Mouse (Mus musculus): Measurements from ENCODE around the gene Dohh. TPM values are rescaled to one million over a fixed set of nuclear protein-coding genes. Genes with fewer than 3 reads are reported as not detected.

Dohh gene
- total RNA-seq, 2 experiments from 2014 or later = 82.4 to 88.6 TPM

- intact Hi-C loops (cut with DNase I) = no loop called here
Observed at GRCm38 (mm10) chr10:81356352-81356990, 27.8 kb upstream of the Dohh start.

DNA sequence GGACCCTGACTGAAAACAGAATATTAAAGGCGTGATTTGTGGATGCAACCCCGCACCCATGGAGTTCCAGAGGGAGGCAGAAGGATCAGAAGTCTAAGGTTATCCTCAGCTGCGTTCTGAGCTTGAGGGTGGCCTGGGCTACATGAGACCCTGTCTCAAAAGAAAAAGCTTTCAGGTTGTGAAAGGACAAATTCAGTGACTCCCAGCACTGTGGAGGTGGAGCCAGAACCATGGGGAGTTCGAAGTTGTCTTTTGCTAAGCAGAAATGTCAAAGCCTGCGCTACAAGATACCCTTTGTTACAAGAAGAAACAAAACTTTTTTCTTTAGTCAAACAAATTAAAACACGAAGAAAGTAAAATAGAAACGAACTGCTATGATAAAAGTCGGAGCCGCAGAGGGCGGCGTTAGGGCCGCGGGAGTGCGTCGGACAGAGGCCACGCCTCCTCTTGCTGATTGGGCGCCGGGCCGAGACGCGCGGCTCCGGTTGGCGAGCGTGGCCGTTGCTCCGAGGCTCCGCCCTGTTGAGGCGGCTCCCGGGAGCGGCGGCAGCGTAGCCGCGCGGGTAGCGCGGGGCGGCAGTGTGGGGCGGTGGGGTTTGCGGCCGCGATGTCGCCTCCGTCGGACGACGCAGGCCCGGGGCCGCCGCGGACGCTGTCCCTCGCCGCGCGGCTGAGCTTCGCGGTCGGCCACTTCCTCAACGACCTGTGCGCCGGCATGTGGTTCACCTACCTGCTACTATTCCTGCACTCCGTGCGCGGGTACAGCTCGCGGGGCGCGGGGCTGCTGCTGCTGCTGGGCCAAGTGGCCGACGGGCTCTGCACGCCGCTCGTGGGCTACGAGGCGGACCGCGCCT, 27.0 kb upstream of the Dohh start, which contains the start of gene Mfsd12:
Mfsd12 (plus strand) TSS at position 501 of the 854 bp plus-strand sequence.
- DNase-seq (ENCODE audit: low spot score in 2 of 2) = peak; percentile 91 to 94
- intact Hi-C loops (cut with DNase I) = no loop called here

More at GRCm38 (mm10) chr10:81356352-81356990, 27.8 kb upstream of the Dohh start:
- peak in 1 of 2 experiments; percentile 58 for DNase-seq (ENCODE audit: low spot score in 2 of 2)

- DNase-seq (ENCODE audit: low spot score in 2 of 2) = no peak
- intact Hi-C loops (cut with DNase I) = no loop called here
Observed at GRCm38 (mm10) chr10:81358209-81358608, 26.0 kb upstream of the Dohh start.

DNA sequence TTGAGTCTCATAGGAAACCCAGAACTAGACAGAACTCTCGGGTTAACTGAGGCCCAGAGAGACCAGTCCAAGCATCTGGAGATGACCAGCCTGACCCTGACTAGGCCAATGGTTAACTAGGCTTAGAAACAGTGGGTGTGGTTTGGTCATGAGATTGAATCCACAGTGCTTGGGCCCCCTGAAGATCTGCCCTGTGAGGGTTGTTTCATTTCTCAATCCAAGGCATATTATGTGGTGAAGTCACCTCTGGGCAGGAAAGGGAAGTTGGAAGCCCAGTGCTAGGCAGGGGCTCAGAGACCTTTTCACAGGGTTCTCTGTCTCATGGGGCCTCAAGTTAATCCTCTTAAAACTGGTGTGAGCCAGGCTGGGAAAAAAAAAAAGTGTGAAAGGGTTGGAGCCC, 25.4 kb upstream of the Dohh start:
- intact Hi-C loops (cut with DNase I) = no loop called here
- DNase-seq (ENCODE audit: low spot score in 2 of 2) = no peak

- intact Hi-C loops (cut with DNase I) = no loop called here
- no peak for DNase-seq (ENCODE audit: low spot score in 2 of 2)
Observed at GRCm38 (mm10) chr10:81360721-81361120, 23.5 kb upstream of the Dohh start.

- intact Hi-C loops (cut with DNase I) = no loop called here
- DNase-seq (ENCODE audit: low spot score in 2 of 2) = no peak
Observed at GRCm38 (mm10) chr10:81362336-81362949, 21.8 kb upstream of the Dohh start.

- DNase-seq (ENCODE audit: low spot score in 2 of 2) = no peak
- intact Hi-C loops (cut with DNase I) = no loop called here
Observed at GRCm38 (mm10) chr10:81363436-81364346, 20.5 kb upstream of the Dohh start.

DNA sequence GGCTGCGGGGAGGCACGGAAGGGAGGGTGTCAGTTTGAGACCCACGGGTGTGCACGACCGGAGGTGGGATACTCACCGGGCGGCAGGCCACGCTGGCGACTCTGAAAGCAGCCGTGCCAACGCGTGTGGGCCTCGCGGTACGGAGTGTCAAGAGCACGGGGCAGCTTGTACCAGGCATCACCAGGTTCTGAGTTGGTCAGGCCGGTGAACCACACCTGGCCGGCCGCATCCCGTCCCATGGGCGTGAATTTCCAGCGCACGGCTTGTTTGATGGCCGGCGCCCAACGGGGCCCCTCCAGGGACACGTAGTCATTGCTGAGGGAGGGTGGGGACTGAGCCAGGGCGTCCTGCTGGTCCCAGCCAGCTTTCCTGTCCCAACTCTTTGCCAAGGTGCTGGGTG, 19.6 kb upstream of the Dohh start:
- intact Hi-C loops (cut with DNase I) = no loop called here
- DNase-seq (ENCODE audit: low spot score in 2 of 2) = no peak

DNA sequence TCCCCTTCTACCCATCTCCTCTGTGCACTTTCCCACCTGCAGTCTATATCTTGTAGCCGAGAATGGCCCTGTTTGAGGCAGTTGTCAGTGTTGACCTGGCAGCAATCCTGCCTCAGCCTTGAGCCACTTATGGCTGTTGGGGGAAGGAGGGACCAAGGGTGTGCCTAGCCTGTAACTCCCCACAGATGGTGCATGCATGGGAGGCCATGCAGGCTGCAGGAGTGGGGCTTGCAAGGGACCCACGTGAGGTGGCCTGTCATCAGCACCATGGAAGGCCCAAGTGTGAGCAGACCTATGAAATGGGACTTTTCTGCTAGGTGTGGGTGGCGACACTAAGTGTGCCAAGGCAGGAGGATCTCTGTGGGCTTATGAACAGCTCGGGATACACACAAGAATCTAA, 19.2 kb upstream of the Dohh start:
- no peak for DNase-seq (ENCODE audit: low spot score in 2 of 2)
- intact Hi-C loops (cut with DNase I) = no loop called here

DNA sequence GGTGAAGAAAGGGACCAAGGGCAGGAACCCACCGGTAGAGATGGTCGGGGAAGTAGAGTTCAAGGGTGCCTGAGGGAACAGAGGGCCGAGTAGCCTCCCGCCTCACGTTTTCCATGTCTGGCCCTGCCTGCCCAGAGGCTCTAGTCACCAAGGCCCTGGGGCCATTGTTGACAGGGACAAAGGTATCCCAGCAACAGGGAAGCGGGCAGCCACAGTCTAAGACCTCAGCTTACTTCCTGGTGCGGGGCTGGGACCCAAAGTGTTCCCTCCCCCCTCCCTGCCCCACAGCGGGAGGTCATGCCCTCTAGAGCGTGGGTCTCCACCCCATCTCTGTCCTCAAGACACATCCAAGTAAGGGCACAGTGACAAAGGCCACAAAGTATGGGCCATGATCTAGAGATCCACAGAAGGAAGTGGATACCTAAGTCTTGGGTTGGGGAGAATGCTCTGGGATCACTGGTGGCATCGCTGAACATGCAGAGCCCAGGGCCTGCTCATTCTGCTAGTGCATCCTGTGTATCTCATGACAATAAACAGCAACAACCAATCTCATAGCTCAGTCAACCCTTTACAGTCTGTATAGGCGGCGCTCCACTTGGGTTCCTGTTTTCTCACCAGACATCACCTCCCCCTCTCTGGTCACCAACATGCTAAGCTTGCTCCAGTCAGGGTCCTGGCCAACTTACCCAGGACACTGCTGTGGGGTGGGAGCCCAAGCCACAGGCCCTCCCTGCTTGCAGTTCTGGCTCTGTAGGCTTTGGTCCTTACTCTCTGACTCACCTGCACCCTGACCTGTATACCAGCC, 18.4 kb upstream of the Dohh start, which contains the start of gene 4930404N11Rik:
4930404N11Rik (minus strand) TSS at position 145 of the 805 bp plus-strand sequence.
- no peak for DNase-seq (ENCODE audit: low spot score in 2 of 2)
- intact Hi-C loops (cut with DNase I) = no loop called here

DNA sequence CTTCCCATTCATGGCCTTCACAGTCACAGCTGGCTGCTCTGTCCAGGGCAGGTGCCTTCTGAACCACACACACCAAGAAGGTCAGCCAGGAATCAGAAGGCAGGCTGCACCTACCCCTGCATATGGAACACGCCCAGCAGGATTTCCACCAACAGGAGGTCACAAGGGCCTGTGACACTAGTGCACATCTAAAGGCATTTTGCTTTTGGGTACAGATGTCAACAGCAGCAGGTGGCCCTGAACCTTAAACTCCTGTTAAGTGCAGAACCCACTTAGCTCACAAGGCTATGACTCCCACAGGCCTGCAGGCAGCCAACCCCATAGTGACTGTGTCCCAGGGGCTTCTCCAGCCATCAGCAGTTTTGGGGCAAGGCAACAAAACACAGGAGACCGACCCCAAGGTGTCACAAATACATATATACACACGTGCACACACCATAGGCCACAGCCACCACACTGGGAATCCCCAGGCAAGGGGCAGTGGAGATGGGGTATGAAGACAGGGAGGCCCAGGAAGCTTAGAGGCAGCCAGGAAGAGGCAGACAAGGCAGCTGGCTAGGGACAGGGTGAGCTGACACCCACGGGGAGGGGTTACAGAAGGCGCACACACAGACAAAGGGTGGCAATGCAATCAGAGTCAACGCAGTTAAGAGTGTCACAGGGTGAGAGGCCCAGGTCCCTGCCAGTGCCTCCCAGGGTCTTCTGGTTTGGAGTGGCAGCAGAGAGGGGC, 17.6 kb upstream of the Dohh start:
- DNase-seq (ENCODE audit: low spot score in 2 of 2) = no peak
- intact Hi-C loops (cut with DNase I) = no loop called here

GRCm38 (mm10) chr10:81367207-81367495, 17.1 kb upstream of the Dohh start:
- DNase-seq (ENCODE audit: low spot score in 2 of 2) = no peak
- intact Hi-C loops (cut with DNase I) = no loop called here

DNA sequence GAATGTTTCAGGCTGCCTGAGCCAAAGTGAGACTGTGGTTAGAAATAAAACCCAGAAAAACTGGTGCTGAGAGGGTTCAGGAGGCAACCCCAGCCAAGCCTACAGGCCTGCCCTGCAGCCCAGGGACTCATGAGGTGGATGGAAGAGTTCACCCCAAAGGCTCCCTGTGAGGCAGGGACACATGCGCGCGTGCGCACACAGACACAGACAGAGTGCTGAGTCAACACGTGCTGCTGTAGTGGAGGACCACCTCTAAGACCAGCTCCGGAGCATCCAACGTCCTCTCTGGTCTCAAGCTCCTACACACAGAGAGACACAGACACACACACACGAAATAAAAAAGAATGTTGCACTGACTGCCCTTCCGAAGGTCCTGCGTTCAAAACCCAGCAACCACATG, 8.9 kb upstream of the Dohh start:
- no peak for DNase-seq (ENCODE audit: low spot score in 2 of 2)
- intact Hi-C loops (cut with DNase I) = no loop called here

- intact Hi-C loops (cut with DNase I) = no loop called here
- no peak for DNase-seq (ENCODE audit: low spot score in 2 of 2)
Observed at GRCm38 (mm10) chr10:81376561-81377361, 7.5 kb upstream of the Dohh start.

GRCm38 (mm10) chr10:81377362-81377664, 6.9 kb upstream of the Dohh start:
- DNase-seq (ENCODE audit: low spot score in 2 of 2) = no peak
- intact Hi-C loops (cut with DNase I) = no loop called here

GRCm38 (mm10) chr10:81377793-81378552, 6.3 kb upstream of the Dohh start, which contains the start of gene Fzr1:
Fzr1 (minus strand) TSS chr10:81378516.
- intact Hi-C loops (cut with DNase I) = no loop called here
- no peak for DNase-seq (ENCODE audit: low spot score in 2 of 2)

Data from left cerebral cortex, postnatal 14 days (tissue).